Mouse (Mus musculus) spleen, adult 18-20 months (tissue): ENCODE measurements around the gene Olfr561.

Source experiments
- DNase-seq, 2 experiments: peaks; one replicate each; pipeline ENCODE4 v3.0.0; 2022; ENCODE audit warnings: mixed read lengths in 2 of 2

The Olfr561 gene

GRCm38 (mm10) chr7:102770921-102771320 is at the start of gene Olfr561:
Gene Olfr561 (plus strand): TSS chr7:102771221.
- DNase-seq: no peak

- DNase-seq: no peak
Measured at GRCm38 (mm10) chr7:102727391-102727790, 43.6 kb upstream of the Olfr561 start, which contains the start of gene Olfr559. Gene Olfr559 (minus strand): TSS chr7:102727491.

DNA sequence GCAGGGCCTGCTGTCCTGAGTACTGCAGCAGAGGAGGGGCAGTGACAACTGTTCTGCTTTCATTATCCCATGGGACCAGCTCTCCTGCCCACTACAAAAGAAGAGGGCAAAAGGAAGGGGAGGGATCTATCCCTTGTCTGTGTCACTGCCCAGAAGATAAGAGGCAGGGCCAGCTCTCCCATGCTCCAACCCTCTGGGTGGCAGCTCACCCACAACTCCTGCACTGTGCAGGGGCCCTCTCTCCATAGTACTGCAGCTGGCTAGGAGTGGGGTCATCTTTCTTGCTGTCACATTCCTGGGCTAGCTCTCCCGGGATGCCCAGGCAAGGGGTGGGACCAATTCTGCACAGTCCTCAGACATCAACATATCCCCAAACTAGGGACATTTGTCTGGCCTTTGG is 37.2 kb upstream of the Olfr561 start:
- no peak for DNase-seq

DNA sequence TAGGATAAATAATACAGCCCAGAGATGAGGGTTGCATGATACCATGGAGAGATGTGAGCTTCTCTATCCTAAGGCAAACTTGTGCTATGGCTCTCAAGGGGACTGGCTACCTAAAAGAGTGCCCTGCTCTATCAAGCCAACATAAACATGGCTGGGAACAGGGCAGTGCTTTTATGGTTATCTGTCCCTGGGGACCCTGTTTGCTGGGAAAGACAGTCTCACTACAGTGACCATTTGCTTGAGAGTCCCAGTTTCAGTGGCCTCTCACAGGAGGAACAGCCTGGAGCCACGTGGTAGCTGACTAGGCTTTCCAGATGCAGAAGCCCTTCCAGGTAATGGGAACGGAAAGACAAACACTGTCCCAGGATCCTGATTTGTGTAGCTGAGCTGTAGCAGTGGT is 33.3 kb upstream of the Olfr561 start:
- DNase-seq: no peak

DNA sequence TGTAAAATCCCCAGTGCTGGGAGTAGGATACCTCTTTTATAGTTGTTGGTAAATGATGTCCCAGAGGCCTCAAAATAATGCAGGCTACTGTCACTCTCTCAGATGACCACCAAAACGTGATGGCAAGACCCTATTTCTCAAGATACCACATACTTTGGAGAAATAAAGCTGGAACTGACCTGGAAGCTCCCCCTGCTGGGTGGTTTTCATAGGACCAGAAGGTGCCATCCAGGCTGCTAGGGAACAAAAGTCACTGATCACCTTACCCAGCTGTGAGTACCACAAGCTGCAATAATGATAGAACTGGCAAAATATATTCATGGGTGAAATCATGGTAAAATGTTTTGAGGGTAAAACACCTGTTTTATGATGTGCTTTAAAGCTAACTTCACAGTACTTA is 18.9 kb upstream of the Olfr561 start:
- no peak for DNase-seq

GRCm38 (mm10) chr7:102759266-102759665 is 11.8 kb upstream of the Olfr561 start, which contains the start of the genes Olfr560 and Olfr78:
Gene Olfr560 (minus strand): TSS chr7:102759366.
Gene Olfr78 (minus strand): TSS chr7:102759471.
- no peak for DNase-seq

GRCm38 (mm10) chr7:102803180-102803579 is 32.2 kb downstream of the Olfr561 start, which contains the start of gene Olfr564:
Gene Olfr564 (plus strand): TSS chr7:102803480.
- DNase-seq: no peak
